In genomic region chr13:43595896-43596295, GRCm38 (mm10) we compare ENCODE assay signal across 8 mouse cellular contexts. TPM values are rescaled to one million over a fixed set of nuclear protein-coding genes. Genes with fewer than 3 reads are reported as not detected.
DNase-seq lines count a peak whose midpoint lies in the region; ATAC-seq and TF ChIP-seq lines count a peak whose summit lies in the region.

No protein-coding gene starts in this region.

- no peak overlapping the region for H3K9ac ChIP-seq in forebrain, embryonic 14.5 days (ENCODE audit: low read length)
- no peak overlapping the region for H3K9ac ChIP-seq in forebrain, embryonic 12.5 days
- H3K9ac ChIP-seq in heart, postnatal 0 days (replicated peaks; ENCODE audit: low read depth, low read length) = no peak overlapping the region
- no peak overlapping the region for H3K9ac ChIP-seq in lung, embryonic 16.5 days (ENCODE audit: low read length)

- no peak overlapping the region for H3K4me3 ChIP-seq in forebrain, embryonic 14.5 days (ENCODE audit: low read depth, low read length)
- no peak overlapping the region for H3K4me3 ChIP-seq in forebrain, embryonic 12.5 days (replicated peaks)
- H3K4me3 ChIP-seq in spleen, adult 2 months (ENCODE audit: extremely low read depth, insufficient read depth, insufficient read length) = no peak overlapping the region
- H3K4me3 ChIP-seq in cerebellum, adult 2 months (replicated peaks; ENCODE audit: insufficient read depth, low read depth, low read length) = no peak overlapping the region
- H3K4me3 ChIP-seq in heart, postnatal 0 days (ENCODE audit: low read depth, low read length) = no peak overlapping the region
- no peak overlapping the region for H3K4me3 ChIP-seq in lung, embryonic 16.5 days (ENCODE audit: low read length)
- no peak overlapping the region for H3K4me3 ChIP-seq in thymus, adult 2 months (ENCODE audit: control insufficient read depth, insufficient read depth, low read length)

- peak; percentile 71; the same call in 1 of the 2 replicates for TF ChIP-seq CTCF in spleen, adult 2 months (IDR thresholded peaks at IDR 0.05; ENCODE audit: extremely low read depth, insufficient read depth, insufficient read length, insufficient replicate concordance)
- peak; percentile 97 for TF ChIP-seq CTCF in cerebellum, adult 2 months (IDR thresholded peaks at IDR 0.05; ENCODE audit: borderline replicate concordance, insufficient read depth, low read depth, low read length)
- peak; percentile 84 for TF ChIP-seq CTCF in heart, postnatal 0 days (IDR thresholded peaks at IDR 0.05; ENCODE audit: low read depth)
- TF ChIP-seq CTCF in thymus, adult 2 months (IDR thresholded peaks at IDR 0.05; ENCODE audit: borderline replicate concordance, control insufficient read depth, extremely low read depth, insufficient read depth, low read length, poor library complexity) = no peak

- H3K4me1 ChIP-seq in forebrain, embryonic 14.5 days (ENCODE audit: control insufficient read depth, insufficient read depth, low read length) = peaks cover 6% of the 10 kb centered on the region; the same call in 1 of the 2 replicates
- peaks cover 8% of the 10 kb centered on the region; the same call in 1 of the 2 replicates for H3K4me1 ChIP-seq in forebrain, embryonic 12.5 days
- H3K4me1 ChIP-seq in spleen, adult 2 months (ENCODE audit: control insufficient read depth, insufficient read depth, insufficient read length) = no peaks in the 10 kb centered on the region
- peaks cover 3% of the 10 kb centered on the region for H3K4me1 ChIP-seq in cerebellum, adult 2 months (ENCODE audit: control insufficient read depth, insufficient read depth, low read length)
- no peaks in the 10 kb centered on the region for H3K4me1 ChIP-seq in heart, postnatal 0 days (ENCODE audit: control insufficient read depth, insufficient read depth)
- no peaks in the 10 kb centered on the region for H3K4me1 ChIP-seq in lung, embryonic 16.5 days (replicated peaks; ENCODE audit: control insufficient read depth, insufficient read depth, low read length)
- no peaks in the 10 kb centered on the region for H3K4me1 ChIP-seq in thymus, adult 2 months (replicated peaks; ENCODE audit: control insufficient read depth, insufficient read depth, low read length)

- no peak overlapping the region for H3K27ac ChIP-seq in forebrain, embryonic 14.5 days (ENCODE audit: low read depth, low read length)
- H3K27ac ChIP-seq in forebrain, embryonic 12.5 days = no peak overlapping the region
- H3K27ac ChIP-seq in spleen, adult 2 months (ENCODE audit: insufficient read depth, low read length) = no peak overlapping the region
- no peak overlapping the region for H3K27ac ChIP-seq in cerebellum, adult 2 months (ENCODE audit: insufficient read depth, low read length)
- H3K27ac ChIP-seq in heart, postnatal 0 days (ENCODE audit: low read depth) = no peak overlapping the region
- no peak overlapping the region for H3K27ac ChIP-seq in lung, embryonic 16.5 days (ENCODE audit: low read length)
- H3K27ac ChIP-seq in thymus, adult 2 months (ENCODE audit: control insufficient read depth, insufficient read depth, low read length) = no peak overlapping the region

- H3K9me3 ChIP-seq in forebrain, embryonic 14.5 days (replicated peaks; ENCODE audit: control insufficient read depth, low read length) = no peaks in the 10 kb centered on the region
- no peaks in the 10 kb centered on the region for H3K9me3 ChIP-seq in forebrain, embryonic 12.5 days
- H3K9me3 ChIP-seq in heart, postnatal 0 days (replicated peaks; ENCODE audit: control insufficient read depth, low read length) = no peaks in the 10 kb centered on the region
- no peaks in the 10 kb centered on the region for H3K9me3 ChIP-seq in lung, embryonic 16.5 days (ENCODE audit: control insufficient read depth, low read length)

- peak; percentile 74 for DNase-seq in forebrain, embryonic 14.5 days (ENCODE audit: low spot score)
- DNase-seq in spleen, adult 2 months (ENCODE audit: low read depth in 1 of 2, low spot score in 2 of 2) = peak; percentile 29 to 42
- no peak for DNase-seq in spleen, adult 12 weeks (ENCODE audit: low spot score)
- peak; percentile 74 to 80 for DNase-seq in cerebellum, adult 2 months
- DNase-seq in heart, postnatal 0 days (ENCODE audit: low spot score) = peak; percentile 73
- DNase-seq in thymus, adult 2 months = peak; percentile 54

- no peak for TF ChIP-seq POLR2A in spleen, adult 2 months (IDR thresholded peaks at IDR 0.05; ENCODE audit: low read depth, low read length)
- no peak for TF ChIP-seq POLR2A in cerebellum, adult 2 months (IDR thresholded peaks at IDR 0.05; ENCODE audit: borderline replicate concordance, insufficient read depth, low read length)
- no peak for TF ChIP-seq POLR2A in thymus, adult 2 months (IDR thresholded peaks at IDR 0.05; ENCODE audit: control insufficient read depth, extremely low read depth, insufficient read depth, low read length, poor library complexity)

- ATAC-seq in forebrain, embryonic 14.5 days = 0 out of 2 replicates have a peak, but pooled peaks have one; percentile 57
- no peak for ATAC-seq in forebrain, embryonic 12.5 days (ENCODE audit: low FRiP score)
- no peak for ATAC-seq in heart, postnatal 0 days (ENCODE audit: insufficient read depth, low read depth)
- ATAC-seq in lung, embryonic 16.5 days (ENCODE audit: low read depth) = peak; percentile 57

- H3K36me3 ChIP-seq in forebrain, embryonic 14.5 days (ENCODE audit: control insufficient read depth, insufficient read depth, low read length) = no peaks in the 10 kb centered on the region
- no peaks in the 10 kb centered on the region for H3K36me3 ChIP-seq in forebrain, embryonic 12.5 days (replicated peaks)
- no peaks in the 10 kb centered on the region for H3K36me3 ChIP-seq in spleen, adult 2 months (ENCODE audit: control insufficient read depth, insufficient read depth, low read length)
- no peaks in the 10 kb centered on the region for H3K36me3 ChIP-seq in heart, postnatal 0 days (replicated peaks; ENCODE audit: control insufficient read depth, insufficient read depth, low read length)
- H3K36me3 ChIP-seq in lung, embryonic 16.5 days (ENCODE audit: control insufficient read depth, insufficient read depth, low read length) = no peaks in the 10 kb centered on the region
- H3K36me3 ChIP-seq in thymus, adult 2 months (ENCODE audit: control insufficient read depth, insufficient read depth, low read length) = no peaks in the 10 kb centered on the region

- WGBS in forebrain, embryonic 14.5 days = 61% methylated on average over 4 of the region's 4 CpGs
- 67% methylated on average over 4 of the region's 4 CpGs for WGBS in forebrain, embryonic 12.5 days
- WGBS in spleen, adult 2 months = 68% methylated on average over 4 of the region's 4 CpGs
- 65% methylated on average over 4 of the region's 4 CpGs for WGBS in cerebellum, adult 2 months
- 62% methylated on average over 4 of the region's 4 CpGs for WGBS in heart, postnatal 0 days
- 58% methylated on average over 4 of the region's 4 CpGs for WGBS in lung, embryonic 16.5 days
- 69% methylated on average over 4 of the region's 4 CpGs for WGBS in thymus, adult 2 months

- TF ChIP-seq EP300 in heart, postnatal 0 days (IDR thresholded peaks at IDR 0.05; ENCODE audit: low read depth) = no peak

- H3K27me3 ChIP-seq in forebrain, embryonic 14.5 days (replicated peaks; ENCODE audit: control insufficient read depth, insufficient read depth, low read length) = 0 out of 2 replicates have a peak, but pooled peaks cover 2% of the 10 kb centered on the region
- 0 out of 2 replicates have a peak, but pooled peaks cover 5% of the 10 kb centered on the region for H3K27me3 ChIP-seq in forebrain, embryonic 12.5 days
- no peaks in the 10 kb centered on the region for H3K27me3 ChIP-seq in spleen, adult 2 months (ENCODE audit: control insufficient read depth, insufficient read depth, low read length)
- no peaks in the 10 kb centered on the region for H3K27me3 ChIP-seq in cerebellum, adult 2 months (ENCODE audit: control insufficient read depth, insufficient read depth, low read length)
- H3K27me3 ChIP-seq in heart, postnatal 0 days (ENCODE audit: control insufficient read depth, insufficient read depth, low read length) = no peaks in the 10 kb centered on the region
- H3K27me3 ChIP-seq in lung, embryonic 16.5 days (ENCODE audit: control insufficient read depth, insufficient read depth, low read depth, low read length) = no peaks in the 10 kb centered on the region
- no peaks in the 10 kb centered on the region for H3K27me3 ChIP-seq in thymus, adult 2 months (ENCODE audit: control insufficient read depth, insufficient read depth, low read length)

- H3K4me2 ChIP-seq in forebrain, embryonic 14.5 days (ENCODE audit: low read length) = no peak overlapping the region
- no peak overlapping the region for H3K4me2 ChIP-seq in forebrain, embryonic 12.5 days
- H3K4me2 ChIP-seq in heart, postnatal 0 days (ENCODE audit: low read depth, low read length) = no peak overlapping the region
- no peak overlapping the region for H3K4me2 ChIP-seq in lung, embryonic 16.5 days (ENCODE audit: low read depth, low read length)

RNA-seq across cellular contexts. Expression of gene Rnf182, which starts 19.6 kb away (rescaled TPM):
- 35.0 and 46.6 TPM in 2 replicates for polyA plus RNA-seq in forebrain, embryonic 14.5 days (2014; fragmentation: Nextera tagmentation; extraction: Ambion mirVana)
- 17.0 and 18.7 TPM in 2 replicates for polyA plus RNA-seq in forebrain, embryonic 12.5 days (2016; fragmentation: Nextera tagmentation; extraction: Ambion mirVana)
- polyA plus RNA-seq in spleen, adult 2 months (2012; rRNA removed) = 0.02 TPM in 2 replicates
- 28.4 and 33.8 TPM in 2 replicates for polyA plus RNA-seq in cerebellum, adult 2 months (2012; rRNA removed)
- total RNA-seq in heart, postnatal 0 days (2014; rRNA removed; ENCODE audit: low replicate concordance) = 0.85 and 0.88 TPM in 2 replicates
- 0.56 and 0.62 TPM in 2 replicates for polyA plus RNA-seq in heart, postnatal 0 days (2015; fragmentation: Nextera tagmentation; extraction: Ambion mirVana)
- 3.6 and 4.3 TPM in 2 replicates for polyA plus RNA-seq in lung, embryonic 16.5 days (2015; fragmentation: Nextera tagmentation; extraction: Ambion mirVana)
- polyA plus RNA-seq in thymus, adult 2 months (2012; rRNA removed) = 0.13 and 0.18 TPM in 2 replicates

RNA-seq across cellular contexts. Expression of gene Mcur1, which starts 35.9 kb away (rescaled TPM):
- polyA plus RNA-seq in forebrain, embryonic 14.5 days (2014; fragmentation: Nextera tagmentation; extraction: Ambion mirVana) = 7.2 and 7.6 TPM in 2 replicates
- polyA plus RNA-seq in forebrain, embryonic 12.5 days (2016; fragmentation: Nextera tagmentation; extraction: Ambion mirVana) = 11.7 and 11.8 TPM in 2 replicates
- 10.0 and 16.6 TPM in 2 replicates for polyA plus RNA-seq in spleen, adult 2 months (2012; rRNA removed)
- polyA plus RNA-seq in cerebellum, adult 2 months (2012; rRNA removed) = 17.7 and 19.3 TPM in 2 replicates
- 37.7 and 40.1 TPM in 2 replicates for total RNA-seq in heart, postnatal 0 days (2014; rRNA removed; ENCODE audit: low replicate concordance)
- polyA plus RNA-seq in heart, postnatal 0 days (2015; fragmentation: Nextera tagmentation; extraction: Ambion mirVana) = 22.0 and 24.9 TPM in 2 replicates
- polyA plus RNA-seq in lung, embryonic 16.5 days (2015; fragmentation: Nextera tagmentation; extraction: Ambion mirVana) = 15.9 and 16.4 TPM in 2 replicates
- polyA plus RNA-seq in thymus, adult 2 months (2012; rRNA removed) = 18.0 and 28.2 TPM in 2 replicates

Comparison
In these comparisons a context has a peak if more than half of its experiments do, and no peak if none do; other contexts are left out.
1. ATAC-seq: peak in forebrain, embryonic 14.5 days (single experiment) and lung, embryonic 16.5 days (single experiment); none in forebrain, embryonic 12.5 days (single experiment) and heart, postnatal 0 days (single experiment).